Mouse (Mus musculus) spleen, postnatal 36 days (tissue): ENCODE measurements around the gene Mical2.

Source experiments
- DNase-seq, 2 experiments: peaks; one replicate each; pipeline ENCODE4 v3.0.0; 2022; ENCODE audit warnings: low spot score in 2 of 2, mixed read lengths in 1 of 2

The Mical2 gene

GRCm38 (mm10) chr7:112454380-112454779 lies 228.7 kb downstream of the Mical2 start:
- DNase-seq, result no peak

GRCm38 (mm10) chr7:112454951-112455350 lies 229.3 kb downstream of the Mical2 start:
- DNase-seq, result no peak

GRCm38 (mm10) chr7:112455566-112456110 lies 230.0 kb downstream of the Mical2 start:
- DNase-seq, result no peak

- DNase-seq, result no peak
Observed at GRCm38 (mm10) chr7:112457373-112457772, 231.7 kb downstream of the Mical2 start.

GRCm38 (mm10) chr7:112457920-112458319 lies 232.3 kb downstream of the Mical2 start:
- no peak for DNase-seq

- DNase-seq, result no peak
Observed at GRCm38 (mm10) chr7:112458440-112458839, 232.8 kb downstream of the Mical2 start.
